Mouse (Mus musculus) limb, embryonic 15.5 days (tissue): ENCODE measurements around the gene Acap2. TPM values are rescaled to one million over a fixed set of nuclear protein-coding genes. Genes with fewer than 3 reads are reported as not detected.

Source experiments
- ATAC-seq: fragments of 200-750 bp; cut with Nextera tagmentation; 2 replicates; pipeline ENCODE4 v1.8.0; 2017; ENCODE audit warnings: low read depth, moderate TSS enrichment; ENCODE audit not compliant: insufficient number of reproducible peaks, low FRiP score, low TSS enrichment
- H3K27ac ChIP-seq: fragments of 300-500 bp; sonication (generic); 2 replicates; pipeline ENCODE4 v1.5.1; 2015; ENCODE audit warnings: moderate library complexity, mild to moderate bottlenecking, inconsistent platforms
- H3K27me3 ChIP-seq: fragments of 300-500 bp; sonication (generic); 2 replicates; pipeline ENCODE4 v1.6.1; 2015; ENCODE audit warnings: inconsistent platforms
- H3K36me3 ChIP-seq: fragments of 300-500 bp; sonication (generic); 2 replicates; pipeline ENCODE4 v1.6.1; 2015; ENCODE audit warnings: inconsistent platforms
- H3K4me1 ChIP-seq: fragments of 300-500 bp; sonication (generic); 2 replicates; pipeline ENCODE4 v1.6.1; 2015; ENCODE audit warnings: inconsistent platforms
- H3K4me2 ChIP-seq: fragments of 300-500 bp; sonication (generic); 2 replicates; pipeline ENCODE4 v1.6.1; 2015; ENCODE audit warnings: mild to moderate bottlenecking, inconsistent platforms
- H3K4me3 ChIP-seq: fragments of 300-500 bp; sonication (generic); 2 replicates; pipeline ENCODE4 v1.5.1; 2015; ENCODE audit warnings: mild to moderate bottlenecking, inconsistent platforms
- H3K9ac ChIP-seq: fragments of 300-500 bp; sonication (generic); 2 replicates; pipeline ENCODE4 v1.6.1; 2015; ENCODE audit warnings: inconsistent platforms
- H3K9me3 ChIP-seq: fragments of 300-500 bp; sonication (generic); 2 replicates; pipeline ENCODE4 v1.6.1; 2016; ENCODE audit warnings: inconsistent platforms
- WGBS: fragments of 180-500 bp; shearing (Covaris S2); methylation state at CpG from one replicate; pipeline ENCODE4 v1.1.7; 2015; 5-methylcytosine and 5-hydroxymethylcytosine counted together
- polyA plus RNA-seq: library from polyadenylated mRNA; unstranded; fragments of >200 nt; fragmentation: Nextera tagmentation; extraction: Ambion mirVana; gene quantifications from 2 replicates; pipeline ENCODE4 v1.2.1, GENCODE M21; 2015

Acap2 gene
- polyA plus RNA-seq, 1 experiment from 2014 or later: 26.5 TPM

DNA sequence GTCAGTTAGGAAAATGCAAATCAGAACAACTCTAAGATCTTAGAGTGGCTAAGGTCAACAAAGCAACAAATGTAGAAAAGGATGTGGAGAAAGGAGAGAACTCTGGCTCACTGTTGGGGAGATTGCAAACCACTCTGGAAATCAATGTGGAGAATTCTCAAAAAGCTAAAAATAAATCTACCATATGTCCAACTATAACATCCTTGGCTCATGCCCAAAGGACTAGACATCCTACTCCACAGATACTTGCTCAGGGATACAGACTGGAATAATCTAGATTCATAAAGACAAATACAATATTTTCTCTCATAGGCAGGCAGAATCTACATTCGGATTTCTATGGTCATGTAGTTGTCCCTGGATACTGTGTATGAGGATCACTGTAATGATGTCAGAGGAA lies 3.2 kb upstream of the Acap2 start:
- no peaks in the 10 kb centered on the region for H3K9me3 ChIP-seq
- no peak overlapping the region for H3K4me2 ChIP-seq
- peaks cover 2% of the 10 kb centered on the region for H3K4me1 ChIP-seq
- no peaks in the 10 kb centered on the region for H3K36me3 ChIP-seq
- H3K27ac ChIP-seq: no peak overlapping the region
- H3K9ac ChIP-seq: no peak overlapping the region
- H3K4me3 ChIP-seq: no peak overlapping the region
- 71% methylated on average over 1 of the region's 1 CpGs for WGBS
- no peaks in the 10 kb centered on the region for H3K27me3 ChIP-seq
- no peak for ATAC-seq

DNA sequence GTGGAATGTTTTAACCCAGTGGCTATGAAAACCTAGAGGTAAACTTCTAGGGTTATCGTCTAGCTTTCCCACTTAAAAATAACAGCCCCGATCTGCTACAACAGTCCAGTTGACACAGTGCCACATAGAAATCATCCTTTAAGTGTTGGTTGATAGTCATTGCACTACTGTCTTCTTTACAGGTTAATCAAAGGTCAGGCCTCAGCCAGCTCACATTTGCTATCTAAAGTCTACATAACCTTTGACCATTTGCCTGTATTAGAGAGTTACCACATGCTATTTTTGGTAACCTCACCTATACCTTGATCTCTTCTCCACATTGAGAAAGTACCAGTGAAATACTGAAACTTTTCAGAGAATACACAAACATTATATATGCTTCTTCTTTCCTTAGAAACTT lies 659 bp upstream of the Acap2 start:
- H3K27ac ChIP-seq: peak overlapping the region; percentile 70
- no peaks in the 10 kb centered on the region for H3K27me3 ChIP-seq
- H3K4me1 ChIP-seq: peaks cover 6% of the 10 kb centered on the region
- no peaks in the 10 kb centered on the region for H3K36me3 ChIP-seq
- 77% methylated on average over 2 of the region's 2 CpGs for WGBS
- no peak overlapping the region; the same call in 1 of the 2 replicates for H3K4me3 ChIP-seq
- no peak overlapping the region for H3K9ac ChIP-seq
- H3K4me2 ChIP-seq: peak overlapping the region; percentile 39
- no peaks in the 10 kb centered on the region for H3K9me3 ChIP-seq
- ATAC-seq: no peak

DNA sequence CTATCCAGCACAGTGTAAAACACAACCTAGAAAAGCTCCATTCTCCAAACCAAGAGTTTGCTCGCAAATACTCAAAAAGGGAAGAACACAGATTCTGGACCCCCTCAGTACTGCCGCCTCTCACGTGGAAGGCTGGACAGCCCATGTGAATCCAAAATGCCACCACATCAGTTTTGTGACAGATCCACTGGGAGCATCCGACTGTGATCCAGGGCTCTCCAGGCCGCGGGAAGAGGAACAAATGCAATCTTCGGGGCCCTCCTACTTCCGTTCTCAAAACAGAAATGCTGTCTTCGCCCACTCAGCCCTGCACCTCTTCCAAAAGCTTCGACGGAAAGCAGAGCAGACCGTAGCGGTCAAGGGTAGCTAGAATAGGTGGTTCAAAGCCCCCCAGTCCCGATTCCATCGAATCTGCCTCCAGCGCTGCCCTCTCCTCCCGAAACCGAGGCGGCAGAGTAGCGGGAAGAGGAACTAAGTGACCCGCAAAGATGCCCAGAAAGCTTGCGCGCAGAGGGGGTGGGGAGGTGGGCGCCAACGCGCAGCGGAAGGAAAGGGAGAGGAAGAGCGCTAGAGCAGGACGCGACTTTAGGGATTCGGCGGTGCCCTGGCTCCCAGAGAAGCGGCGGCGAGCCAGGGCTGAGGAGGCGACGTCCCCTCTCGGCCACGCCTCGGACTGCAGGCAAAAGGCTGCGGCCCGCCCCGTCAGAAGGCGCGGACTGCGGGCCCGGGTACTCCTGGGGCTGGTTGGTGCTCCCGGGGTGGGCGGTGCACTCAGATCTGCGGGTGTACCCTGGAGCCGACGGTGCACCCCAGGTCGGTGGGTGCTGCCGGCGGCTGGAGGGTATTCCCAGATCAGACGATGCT lies 887 bp downstream of the Acap2 start:
- Histone ChIP-seq H3K4me1 (peaks cover 9% of the 10 kb centered on the region), H3K27ac (peak overlapping the region; percentile 95), H3K9ac (peak overlapping the region; percentile 81), H3K4me3 (peak overlapping the region; percentile 82), H3K36me3 (no peaks in the 10 kb centered on the region), H3K27me3 (no peaks in the 10 kb centered on the region), H3K4me2 (peak overlapping the region; percentile 70), H3K9me3 (no peaks in the 10 kb centered on the region)
- ATAC-seq: 0 out of 2 replicates have a peak, but pooled peaks have one; percentile 27
- under 1% methylated on average over 48 of the region's 56 CpGs for WGBS

DNA sequence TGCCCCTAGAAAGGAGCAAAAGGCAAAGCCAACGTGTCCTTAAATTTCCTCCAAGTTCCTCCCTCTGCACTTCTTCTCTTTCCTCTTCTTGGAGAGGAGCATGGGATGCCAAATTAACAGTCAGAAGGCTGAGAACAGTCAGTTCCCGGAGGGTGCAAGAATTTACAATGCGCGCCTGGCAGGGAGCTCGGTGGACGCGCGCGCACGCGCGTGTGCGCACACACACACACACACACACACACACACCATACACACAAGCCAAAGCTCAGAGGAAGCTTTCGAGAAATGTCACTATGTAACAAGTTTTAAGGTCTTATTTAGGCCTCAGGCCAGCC lies 1.5 kb downstream of the Acap2 start:
- WGBS: 2% methylated on average over 14 of the region's 14 CpGs
- Histone ChIP-seq H3K4me2 (peak overlapping the region; percentile 70), H3K36me3 (no peaks in the 10 kb centered on the region), H3K9me3 (no peaks in the 10 kb centered on the region), H3K27ac (peak overlapping the region; percentile 95), H3K4me3 (peak overlapping the region; percentile 82), H3K4me1 (peaks cover 9% of the 10 kb centered on the region), H3K27me3 (no peaks in the 10 kb centered on the region), H3K9ac (peak overlapping the region; percentile 81)
- ATAC-seq: no peak

DNA sequence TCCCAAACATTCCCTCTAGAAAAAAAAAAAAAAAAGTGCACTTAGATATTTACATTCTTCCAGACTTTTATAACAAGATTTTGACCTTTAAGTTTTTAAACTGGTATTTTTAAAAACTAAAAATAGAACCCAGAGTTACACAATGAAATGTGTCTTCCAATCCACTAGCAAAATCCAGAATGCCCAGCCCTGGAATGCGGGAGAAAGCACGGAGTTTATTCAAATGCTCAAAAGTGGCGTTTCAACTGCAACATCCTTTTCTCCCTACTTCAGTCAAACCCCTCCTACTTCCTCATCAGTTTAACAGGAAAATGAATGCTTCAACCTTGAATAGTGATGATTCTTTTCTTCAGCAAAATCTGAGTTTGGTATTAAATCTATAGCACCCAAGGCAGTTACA lies 4.1 kb downstream of the Acap2 start:
- Histone ChIP-seq H3K4me1 (peaks cover 21% of the 10 kb centered on the region), H3K36me3 (no peaks in the 10 kb centered on the region), H3K27ac (no peak overlapping the region), H3K9ac (no peak overlapping the region), H3K4me2 (no peak overlapping the region), H3K9me3 (no peaks in the 10 kb centered on the region), H3K4me3 (no peak overlapping the region), H3K27me3 (no peaks in the 10 kb centered on the region)
- no peak for ATAC-seq
- 61% methylated on average over 3 of the region's 3 CpGs for WGBS

DNA sequence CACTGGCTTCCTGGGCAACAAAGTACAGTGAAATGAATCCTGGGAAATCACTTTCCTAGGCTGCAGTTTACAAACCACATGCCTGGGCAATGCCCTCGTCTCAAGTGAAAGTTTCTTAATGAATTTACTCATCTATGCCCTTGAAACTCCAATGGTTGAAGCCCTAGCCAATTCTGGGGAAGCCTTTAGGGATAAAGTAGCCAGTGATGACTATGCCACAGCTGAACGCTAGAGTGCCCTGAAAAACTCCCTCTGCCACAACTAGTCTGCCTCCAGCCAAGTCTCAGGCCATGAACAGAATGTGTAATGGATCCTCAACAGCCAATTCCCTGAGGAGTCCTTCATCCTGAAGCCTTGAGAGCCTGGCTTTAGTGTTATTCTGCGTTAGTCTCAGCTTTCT lies 8.5 kb downstream of the Acap2 start:
- H3K27ac ChIP-seq: no peak overlapping the region; the same call in 1 of the 2 replicates
- no peak overlapping the region for H3K4me2 ChIP-seq
- ATAC-seq: no peak
- H3K9ac ChIP-seq: no peak overlapping the region
- no peaks in the 10 kb centered on the region for H3K36me3 ChIP-seq
- H3K4me1 ChIP-seq: peaks cover 22% of the 10 kb centered on the region
- 41% methylated on average over 3 of the region's 3 CpGs for WGBS
- no peak overlapping the region for H3K4me3 ChIP-seq
- no peaks in the 10 kb centered on the region for H3K27me3 ChIP-seq
- no peaks in the 10 kb centered on the region for H3K9me3 ChIP-seq

DNA sequence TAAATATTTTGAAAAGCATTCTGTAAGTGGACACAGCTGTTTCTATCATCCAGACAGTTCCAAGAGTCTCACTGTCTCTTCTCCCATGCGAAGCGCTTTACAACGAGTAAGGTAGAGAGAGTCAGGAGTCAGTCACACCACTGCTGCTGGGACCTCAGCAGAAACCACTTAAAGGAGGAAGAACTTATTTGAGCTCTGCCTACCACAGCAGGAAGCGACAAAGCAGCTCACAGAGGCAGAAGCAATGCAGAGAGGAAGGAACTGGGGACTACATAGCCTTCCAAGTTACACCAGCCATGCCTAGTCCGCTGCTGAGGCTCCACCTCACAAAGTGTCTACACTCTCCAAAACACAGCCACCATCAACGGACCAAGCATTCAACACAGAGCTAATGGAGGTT lies 9.2 kb downstream of the Acap2 start:
- ATAC-seq: no peak
- H3K27ac ChIP-seq: peak overlapping the region; percentile 59

DNA sequence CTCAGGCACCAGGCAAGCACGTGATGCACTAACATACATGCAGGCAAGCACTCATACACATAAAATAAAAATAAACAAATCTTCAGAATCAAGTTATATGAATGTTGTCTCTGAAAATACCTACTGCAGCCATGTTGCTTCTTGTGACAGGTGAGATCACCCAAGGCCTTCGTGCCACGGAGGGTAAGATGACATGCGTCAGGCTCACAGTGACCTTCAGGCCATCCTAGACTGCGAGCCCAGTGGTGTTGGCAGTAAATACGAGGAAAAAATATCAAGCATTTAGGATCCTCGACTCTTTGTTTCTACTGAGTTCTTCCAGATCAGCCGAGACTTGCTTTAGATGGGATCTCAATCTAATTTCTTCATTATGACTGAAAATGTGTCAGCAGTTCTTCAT lies 10.6 kb downstream of the Acap2 start:
- Histone ChIP-seq H3K4me2 (no peak overlapping the region), H3K4me3 (no peak overlapping the region), H3K27ac (no peak overlapping the region), H3K27me3 (no peaks in the 10 kb centered on the region), H3K4me1 (peaks cover 19% of the 10 kb centered on the region), H3K36me3 (no peaks in the 10 kb centered on the region), H3K9ac (no peak overlapping the region), H3K9me3 (no peaks in the 10 kb centered on the region)
- no peak for ATAC-seq
- WGBS: 83% methylated on average over 8 of the region's 8 CpGs

More for the DNA sequence above, 9.2 kb downstream of the Acap2 start:
- Histone ChIP-seq H3K4me1 (peaks cover 22% of the 10 kb centered on the region), H3K9ac (0 out of 2 replicates have a peak overlapping the region, but pooled peaks have one; percentile 20), H3K4me3 (no peak overlapping the region), H3K27me3 (no peaks in the 10 kb centered on the region), H3K4me2 (no peak overlapping the region), H3K36me3 (no peaks in the 10 kb centered on the region), H3K9me3 (no peaks in the 10 kb centered on the region)
- 47% methylated on average over 6 of the region's 6 CpGs for WGBS

DNA sequence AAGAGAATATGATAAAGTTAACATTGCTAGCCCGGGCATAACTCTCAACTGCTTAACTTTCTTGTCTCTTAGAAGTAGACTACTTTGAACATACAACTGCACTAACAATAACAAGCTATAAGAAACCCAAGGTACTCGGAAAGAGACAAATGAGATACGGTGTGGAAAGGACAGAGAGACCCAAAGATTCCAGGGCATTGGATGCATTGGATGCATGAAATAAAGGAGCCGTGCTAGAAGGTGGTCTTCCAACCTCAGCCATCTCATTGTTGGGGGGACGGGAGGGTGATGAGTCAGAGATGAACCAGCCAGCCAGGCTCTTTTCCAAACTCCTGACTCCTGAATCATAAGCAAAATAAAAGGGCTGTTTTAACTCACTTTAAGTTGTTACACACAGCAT lies 11.8 kb downstream of the Acap2 start:
- no peaks in the 10 kb centered on the region for H3K27me3 ChIP-seq
- no peak overlapping the region for H3K4me3 ChIP-seq
- ATAC-seq: no peak
- H3K36me3 ChIP-seq: no peaks in the 10 kb centered on the region
- peaks cover 19% of the 10 kb centered on the region for H3K4me1 ChIP-seq
- H3K27ac ChIP-seq: no peak overlapping the region
- H3K9me3 ChIP-seq: no peaks in the 10 kb centered on the region
- H3K9ac ChIP-seq: no peak overlapping the region
- no peak overlapping the region for H3K4me2 ChIP-seq
- 88% methylated on average over 5 of the region's 5 CpGs for WGBS

DNA sequence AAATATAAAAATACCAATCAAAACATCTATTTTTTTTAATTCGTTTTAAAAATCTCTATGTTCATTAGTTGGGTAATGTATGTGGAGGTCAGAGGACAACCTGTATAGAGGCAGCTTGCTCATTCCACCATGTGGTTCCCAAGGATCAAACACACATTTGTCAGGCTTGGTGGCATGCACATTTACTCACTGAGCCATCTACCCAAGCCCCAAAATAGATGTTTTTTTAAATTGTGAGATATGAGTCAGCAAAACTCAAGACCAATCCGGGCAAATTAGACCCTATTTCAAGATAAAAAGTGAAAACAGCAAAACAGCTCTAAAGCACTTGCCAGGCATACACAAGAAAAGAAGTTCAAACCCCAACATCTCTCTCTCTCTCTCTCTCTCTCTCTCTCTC lies 12.2 kb downstream of the Acap2 start:
- no peak for ATAC-seq
- no peak overlapping the region for H3K4me3 ChIP-seq
- no peaks in the 10 kb centered on the region for H3K27me3 ChIP-seq
- no peak overlapping the region for H3K4me2 ChIP-seq
- H3K9me3 ChIP-seq: no peaks in the 10 kb centered on the region
- H3K4me1 ChIP-seq: peaks cover 19% of the 10 kb centered on the region
- no peaks in the 10 kb centered on the region for H3K36me3 ChIP-seq
- H3K9ac ChIP-seq: no peak overlapping the region
- H3K27ac ChIP-seq: no peak overlapping the region
- 82% methylated on average over 2 of the region's 2 CpGs for WGBS

DNA sequence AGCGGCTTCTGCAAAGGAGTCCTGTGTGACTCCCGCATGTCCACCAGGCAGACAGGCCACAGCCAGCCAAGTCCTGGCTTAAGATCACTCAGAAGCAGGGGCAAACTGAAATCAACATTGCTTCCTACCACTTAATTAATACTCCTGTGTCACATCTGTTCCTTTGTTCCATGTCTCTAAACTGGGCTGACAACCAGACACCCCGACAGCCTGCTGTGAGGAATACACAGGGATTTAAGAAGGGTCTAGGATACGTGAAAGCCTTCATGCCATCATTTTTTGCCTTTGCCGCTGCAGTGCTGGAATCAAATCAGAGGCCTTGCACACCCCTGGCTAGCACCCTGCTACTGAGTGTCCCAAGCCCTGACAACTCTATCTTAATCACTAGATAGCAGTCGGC lies 12.8 kb downstream of the Acap2 start:
- H3K27me3 ChIP-seq: no peaks in the 10 kb centered on the region
- H3K9me3 ChIP-seq: no peaks in the 10 kb centered on the region
- H3K4me3 ChIP-seq: no peak overlapping the region
- no peak overlapping the region for H3K4me2 ChIP-seq
- H3K4me1 ChIP-seq: peaks cover 19% of the 10 kb centered on the region
- no peak for ATAC-seq
- 56% methylated on average over 6 of the region's 6 CpGs for WGBS
- no peak overlapping the region for H3K27ac ChIP-seq
- H3K36me3 ChIP-seq: no peaks in the 10 kb centered on the region
- H3K9ac ChIP-seq: no peak overlapping the region

DNA sequence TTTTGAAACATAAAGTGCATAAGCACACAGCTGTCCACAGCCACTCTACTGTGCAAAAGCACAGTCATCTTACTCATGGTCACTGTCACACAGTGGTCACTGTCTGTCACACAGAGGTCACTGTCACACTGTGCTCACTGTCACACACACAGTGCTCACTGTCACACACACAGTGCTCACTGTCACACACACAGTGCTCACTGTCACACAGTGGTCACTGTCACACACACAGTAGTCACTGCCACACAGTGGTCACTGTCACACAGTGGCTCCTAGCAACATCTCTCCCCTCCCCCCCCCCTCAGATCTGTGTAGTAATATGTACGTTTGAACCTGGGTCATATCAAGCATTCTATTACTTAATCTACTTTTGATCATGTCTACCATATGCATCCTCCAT lies 13.9 kb downstream of the Acap2 start:
- Histone ChIP-seq H3K27ac (no peak overlapping the region), H3K4me2 (no peak overlapping the region), H3K9ac (no peak overlapping the region), H3K4me1 (peaks cover 17% of the 10 kb centered on the region), H3K27me3 (no peaks in the 10 kb centered on the region), H3K36me3 (no peaks in the 10 kb centered on the region), H3K9me3 (no peaks in the 10 kb centered on the region), H3K4me3 (no peak overlapping the region)
- ATAC-seq: no peak
- WGBS: 81% methylated on average over 1 of the region's 1 CpGs
